Mouse (Mus musculus) monocyte, adult 5-6 weeks (primary cell): ENCODE results near the gene Slit3. TPM values are rescaled to one million over a fixed set of nuclear protein-coding genes. Genes with fewer than 3 reads are reported as not detected.

Experiments
- ATAC-seq: fragments of 153-309, 156-312 bp; replicated peaks from 2 replicates; pipeline ENCODE4 v1.8.0; 2017; ENCODE audit warnings: mild to moderate bottlenecking; ENCODE audit not compliant: low TSS enrichment, insufficient number of reproducible peaks, severe bottlenecking, poor library complexity, low FRiP score
- total RNA-seq: library from RNA; stranded (forward); fragments of 200-1000, 200-491, 200-594 nt; gene quantifications from 3 replicates; pipeline ENCODE4 v1.2.3, GENCODE M21; 2017

The Slit3 gene
- total RNA-seq: not detected in 3 replicates

DNA sequence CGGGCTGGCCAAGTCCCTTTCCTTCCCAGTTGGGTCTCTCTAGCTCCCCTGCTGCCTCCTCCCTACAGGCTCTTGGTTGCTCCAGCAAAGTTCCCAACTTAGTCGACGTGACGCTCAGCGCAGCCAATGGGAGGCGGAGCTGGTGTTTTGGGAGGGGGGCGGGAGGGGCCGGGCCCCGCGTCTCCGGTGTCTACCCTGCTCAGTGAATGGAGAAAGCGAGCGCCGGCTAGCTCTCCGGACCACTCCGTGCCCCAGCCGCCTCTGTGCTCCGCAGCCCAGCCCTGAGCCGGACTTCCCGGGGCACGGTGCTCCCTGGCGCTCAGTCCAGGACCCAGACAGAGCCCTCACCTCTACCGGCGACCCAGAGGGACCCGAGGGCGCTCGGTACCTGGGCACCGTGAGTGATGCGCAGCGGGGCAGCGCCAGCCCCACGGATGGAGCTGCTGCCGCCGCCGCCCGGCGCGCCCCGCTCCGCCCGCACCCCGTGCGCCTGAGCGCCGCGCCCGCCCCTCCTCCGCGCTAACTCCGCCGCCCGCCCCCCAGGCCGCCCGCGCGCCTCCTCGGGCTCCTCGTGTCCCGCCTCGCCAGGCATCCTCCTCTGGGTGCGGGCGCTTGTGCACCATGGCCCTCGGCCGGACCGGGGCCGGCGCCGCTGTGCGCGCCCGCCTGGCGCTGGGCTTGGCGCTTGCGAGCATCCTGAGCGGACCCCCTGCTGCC lies at the start of gene Slit3:
Slit3 (plus strand) TSS at position 331 of the 717 bp plus-strand sequence.
- ATAC-seq: no peak

DNA sequence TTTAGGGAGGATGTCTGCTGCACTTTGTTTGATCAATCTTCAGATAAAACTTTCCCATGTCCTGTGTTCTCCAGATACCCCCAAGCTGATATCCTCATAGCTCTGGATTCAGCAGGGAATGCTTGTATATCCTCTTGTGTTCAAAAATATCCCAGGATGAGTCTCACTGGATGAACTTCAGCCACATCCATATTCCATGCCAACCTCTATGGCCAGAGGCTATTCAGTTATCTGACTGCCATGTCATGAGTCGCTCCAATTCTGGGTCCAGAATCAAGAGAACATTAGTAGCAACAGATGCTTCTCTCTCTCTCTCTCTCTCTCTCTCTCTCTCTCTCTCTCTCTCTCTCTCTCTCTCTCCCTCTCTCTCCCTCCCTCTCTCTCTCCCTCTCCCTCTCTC lies 49.6 kb upstream of the Slit3 start:
- ATAC-seq: no peak

DNA sequence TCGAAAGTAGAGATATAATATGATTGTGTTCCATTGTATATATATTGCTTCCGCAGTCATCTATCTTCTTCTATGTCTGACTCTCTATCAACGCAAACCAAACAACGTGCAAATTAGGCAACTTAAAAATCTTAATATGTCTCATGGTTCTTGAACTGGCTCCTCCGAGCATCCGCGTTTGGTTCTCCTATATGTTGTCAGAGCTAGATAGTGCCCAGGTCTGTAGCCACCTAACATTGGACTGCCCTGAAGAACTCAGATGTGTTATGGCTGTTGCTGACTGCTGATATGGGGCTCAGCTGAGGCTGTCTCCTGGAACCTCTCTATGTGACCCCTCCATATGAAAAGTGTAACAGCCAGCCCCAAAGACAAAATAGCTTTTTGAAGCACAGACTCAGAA lies 45.6 kb upstream of the Slit3 start:
- ATAC-seq: no peak

DNA sequence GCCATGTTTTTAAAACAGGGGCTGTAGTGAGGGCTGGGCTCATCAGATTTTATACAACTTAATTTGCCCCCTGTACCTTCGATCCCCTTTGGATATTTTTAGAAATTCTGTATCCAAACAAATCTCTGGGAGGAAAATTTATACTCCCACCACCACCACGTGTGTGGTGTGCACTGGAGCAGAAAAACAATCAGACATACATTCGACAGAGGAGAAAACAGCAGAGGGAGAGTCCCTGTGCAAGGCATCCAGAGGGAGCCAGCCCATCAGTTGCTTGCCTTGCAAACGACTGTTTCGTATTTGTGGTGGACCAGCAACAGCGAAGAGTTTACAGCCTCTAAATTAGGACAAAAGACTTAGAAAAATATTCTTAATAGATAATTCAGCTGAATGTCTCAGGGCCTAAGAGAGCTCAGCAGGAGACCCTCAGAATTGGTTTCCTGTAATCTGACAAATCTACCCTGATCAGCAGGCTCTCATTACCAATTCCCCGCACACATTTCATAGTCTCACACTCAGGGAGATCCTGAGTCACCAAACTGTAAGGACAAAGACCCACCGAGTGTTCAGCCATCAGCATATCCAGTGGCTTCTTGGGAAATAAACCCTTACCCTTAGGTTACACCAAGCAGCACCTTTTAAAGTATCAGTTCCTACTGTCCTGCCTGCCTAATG lies 40.4 kb upstream of the Slit3 start:
- no peak for ATAC-seq

DNA sequence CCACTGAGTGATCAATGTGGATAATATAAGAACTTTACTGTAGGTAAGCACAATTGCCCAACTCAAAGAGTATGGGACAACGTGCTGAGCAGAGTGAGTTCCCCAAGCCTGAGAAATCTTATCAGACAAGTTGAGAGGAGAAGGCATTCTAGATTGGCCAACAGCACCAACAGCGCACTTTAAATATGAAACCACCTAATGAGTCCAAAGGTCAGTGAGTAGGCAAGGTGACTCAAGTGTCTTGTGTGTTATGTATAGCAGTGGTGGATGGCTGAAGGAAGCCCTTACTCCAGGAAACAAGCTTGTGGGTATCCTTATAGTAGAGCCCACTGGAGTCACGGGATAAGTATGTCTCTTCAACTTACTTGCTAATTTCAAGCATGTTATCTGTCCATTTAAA lies 38.7 kb upstream of the Slit3 start:
- no peak for ATAC-seq

DNA sequence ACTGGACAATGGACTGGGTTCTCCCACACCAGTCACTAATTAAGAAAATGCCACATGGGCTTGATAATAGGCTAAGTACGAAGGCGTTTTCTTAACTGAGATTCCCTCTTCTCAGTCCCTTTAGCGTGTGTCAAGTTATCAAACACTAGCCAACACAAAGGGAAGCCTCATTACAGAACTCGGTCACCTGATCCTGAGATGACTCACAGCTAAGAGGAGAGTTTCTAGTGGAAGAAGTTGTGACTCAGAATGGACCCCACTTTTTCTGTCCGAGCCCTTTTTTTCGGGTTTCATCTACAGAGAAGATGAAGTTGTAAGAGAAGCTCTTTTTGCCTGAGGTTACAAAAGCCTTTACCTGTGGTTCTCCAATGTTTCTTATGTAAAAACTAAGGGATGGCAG lies 38.0 kb upstream of the Slit3 start:
- ATAC-seq: no peak

DNA sequence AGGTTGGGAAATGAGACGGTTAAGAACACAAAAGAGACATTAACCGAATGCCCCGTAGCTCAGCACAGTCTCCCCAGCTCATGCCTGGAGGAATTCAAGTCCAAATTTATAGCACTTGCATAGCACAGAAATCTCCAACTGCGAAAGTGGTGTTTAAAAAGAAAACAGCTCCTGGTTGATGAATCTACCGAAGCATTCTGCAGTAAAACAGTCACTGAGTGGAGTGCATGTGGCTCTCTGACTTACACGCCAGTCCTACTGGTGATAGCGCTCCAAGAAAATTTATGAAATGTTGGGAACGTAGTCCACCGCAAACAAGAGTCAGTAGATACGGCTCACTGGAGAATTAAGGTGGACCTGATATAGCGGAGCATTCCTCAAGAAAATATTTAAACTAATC lies 35.7 kb upstream of the Slit3 start:
- no peak for ATAC-seq

DNA sequence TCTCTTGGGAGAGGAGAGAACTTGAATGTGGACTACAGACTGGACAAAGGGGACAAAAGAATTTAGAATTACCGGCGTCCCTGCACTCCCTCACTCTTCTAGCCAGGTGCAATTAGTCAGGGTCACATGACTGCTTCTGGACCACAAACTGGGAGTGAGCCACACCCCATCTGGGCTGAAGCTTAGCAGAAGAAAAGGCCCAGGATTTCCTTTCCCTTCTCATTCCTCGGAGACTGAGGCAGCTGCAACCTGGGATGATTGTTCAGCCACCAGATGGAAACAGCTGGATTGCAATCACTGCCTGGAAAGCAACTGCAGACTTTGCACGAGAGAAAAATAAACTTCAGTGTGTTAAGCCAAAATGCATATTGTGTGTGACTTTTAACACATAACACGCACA lies 35.0 kb upstream of the Slit3 start:
- no peak for ATAC-seq

DNA sequence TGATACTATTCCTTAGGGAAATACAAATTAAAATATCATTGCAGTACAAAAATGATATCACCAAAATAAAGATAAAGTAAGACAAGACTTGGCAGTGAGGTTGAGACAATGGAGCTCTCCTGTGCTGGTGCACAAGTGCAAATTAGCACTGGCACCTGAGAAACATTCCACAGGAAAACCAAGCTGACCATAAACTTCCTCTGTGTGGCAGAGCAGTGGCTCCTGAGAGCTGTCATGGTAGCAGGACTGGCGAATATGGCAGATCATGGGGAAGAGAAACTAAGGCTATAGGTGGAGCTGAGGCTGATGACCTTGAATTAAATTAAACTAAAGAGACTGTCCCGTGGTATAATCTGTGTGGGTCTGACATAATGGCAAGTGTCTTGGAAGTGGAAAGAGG lies 33.6 kb upstream of the Slit3 start:
- ATAC-seq: no peak

DNA sequence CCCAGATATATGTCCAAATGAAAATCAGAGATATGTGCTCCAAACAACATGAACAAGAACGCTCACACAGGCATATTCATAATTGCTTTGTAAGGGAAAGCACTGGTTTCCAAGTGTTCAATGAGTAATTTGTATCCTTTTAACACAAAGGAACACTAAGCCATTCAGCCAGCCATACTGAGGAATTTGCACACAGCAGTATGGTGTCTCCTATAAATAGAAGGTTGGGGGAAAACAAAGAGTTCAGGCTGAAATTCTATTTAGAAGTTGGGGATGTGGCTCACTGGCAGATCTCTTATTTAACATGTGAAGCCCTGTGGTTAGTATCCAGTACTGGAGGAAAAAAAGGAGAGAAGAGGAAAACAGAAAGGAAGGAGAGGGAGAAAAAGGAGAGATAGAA lies 32.9 kb upstream of the Slit3 start:
- no peak for ATAC-seq

DNA sequence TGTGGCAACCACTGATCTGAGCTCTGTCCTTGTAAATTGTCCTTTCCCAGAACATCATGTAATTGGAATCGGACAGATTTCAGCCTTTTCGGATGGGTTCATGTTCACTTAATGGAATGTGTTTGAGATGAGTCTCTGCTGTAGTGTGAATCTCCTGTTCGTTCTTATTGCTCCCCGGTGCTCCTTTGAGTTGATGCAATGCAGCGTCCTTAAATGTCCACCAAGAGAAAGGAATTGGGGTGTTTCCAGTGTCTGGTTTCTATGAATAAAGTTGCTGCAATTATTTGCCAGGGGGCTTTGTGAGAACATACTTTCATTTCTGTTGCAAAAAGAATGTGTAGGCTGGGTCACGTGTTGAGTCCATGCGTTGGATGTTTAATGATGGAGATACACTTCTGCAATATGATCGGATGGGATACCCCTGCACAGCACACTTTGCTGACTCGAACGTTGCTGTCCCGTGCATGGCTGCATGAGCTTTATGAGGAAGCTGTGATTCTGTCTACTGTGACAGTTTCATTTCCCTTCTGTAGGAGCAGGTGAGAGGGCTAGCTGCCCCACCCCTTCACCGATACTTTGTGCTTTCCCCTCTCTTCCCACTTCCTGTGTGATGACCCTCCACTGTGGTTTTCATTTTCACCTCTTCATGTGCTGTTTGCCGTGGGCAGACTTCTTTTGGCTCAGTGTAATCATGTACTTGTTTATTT lies 30.2 kb upstream of the Slit3 start:
- peak; percentile 53; the same call in 1 of the 2 replicates for ATAC-seq

DNA sequence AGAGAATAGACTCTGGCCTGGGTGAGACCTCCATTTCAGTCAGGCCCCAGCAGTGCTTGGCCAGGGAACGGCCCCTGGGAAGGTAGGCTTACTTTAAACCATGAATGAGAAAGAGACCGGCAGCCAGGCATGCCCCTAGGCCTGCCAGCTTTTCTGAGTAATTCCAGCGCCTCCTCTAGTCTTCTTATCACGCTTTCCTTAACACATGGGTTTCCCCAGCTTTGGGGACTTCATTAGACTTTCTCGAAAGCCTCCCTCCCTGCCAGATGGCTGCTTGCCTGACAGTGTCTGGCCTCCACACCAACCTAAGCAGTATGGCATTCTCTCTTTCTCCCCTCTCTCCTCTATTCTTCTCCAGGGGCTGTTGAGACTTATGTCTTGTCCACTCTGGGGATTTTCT lies 24.5 kb upstream of the Slit3 start:
- no peak for ATAC-seq

DNA sequence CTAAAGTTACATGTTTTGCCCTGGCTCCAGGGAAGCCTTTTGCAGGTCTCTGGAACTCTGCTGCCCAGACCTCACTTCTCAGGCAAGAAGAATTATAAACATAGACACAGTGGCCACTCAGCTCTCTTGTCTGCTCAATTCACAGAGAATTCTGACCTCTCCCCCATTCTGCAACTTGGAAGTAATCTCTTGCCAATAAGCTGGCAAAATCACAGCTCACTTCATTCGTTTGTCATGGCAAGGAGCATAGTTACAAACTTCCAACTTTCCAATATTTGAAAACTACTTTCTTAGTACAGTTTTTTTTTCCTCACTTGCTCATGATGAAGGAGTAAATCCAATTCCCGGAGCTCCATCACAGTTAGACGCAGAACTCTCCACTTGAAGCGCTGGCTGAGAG lies 11.2 kb upstream of the Slit3 start:
- ATAC-seq: no peak

DNA sequence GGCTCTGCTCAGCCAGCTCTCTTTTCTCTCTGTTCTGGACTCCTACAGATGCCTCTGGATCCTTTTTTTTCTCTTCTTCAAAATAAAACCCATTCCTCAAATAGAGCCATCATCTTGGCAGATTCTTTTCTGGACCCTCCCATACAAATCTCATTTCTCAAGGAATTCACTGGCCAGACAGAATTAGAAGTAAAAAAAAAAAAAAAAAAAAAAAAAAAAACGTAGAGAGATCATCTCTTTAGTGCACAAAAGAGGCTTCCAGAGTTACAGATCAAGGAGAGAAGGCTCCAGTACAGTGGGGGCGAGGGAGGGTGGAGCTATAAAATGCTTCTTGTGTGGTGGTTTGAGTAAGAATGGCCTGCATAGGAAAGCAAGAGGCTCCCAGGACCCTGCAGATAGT lies 10.2 kb upstream of the Slit3 start:
- ATAC-seq: no peak

DNA sequence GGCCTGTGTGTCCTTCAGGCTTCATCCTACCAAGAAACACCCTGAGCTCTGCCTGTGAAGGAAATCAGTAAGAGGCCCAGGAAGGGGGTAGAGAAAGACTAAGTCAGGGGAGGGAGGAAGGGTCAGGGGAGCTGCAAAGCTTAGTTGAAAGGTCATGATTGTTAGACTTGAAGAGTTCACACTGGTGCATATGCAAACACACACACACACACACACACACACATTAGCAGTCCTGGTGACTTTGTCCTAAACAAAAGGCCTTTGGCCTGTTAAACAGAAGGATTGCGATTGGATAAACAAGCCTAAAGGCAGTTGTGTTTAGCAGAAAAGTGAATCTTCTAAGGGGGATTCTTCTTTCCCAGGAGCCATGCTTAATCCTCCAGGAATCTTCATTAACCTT lies 7.7 kb upstream of the Slit3 start:
- ATAC-seq: no peak

DNA sequence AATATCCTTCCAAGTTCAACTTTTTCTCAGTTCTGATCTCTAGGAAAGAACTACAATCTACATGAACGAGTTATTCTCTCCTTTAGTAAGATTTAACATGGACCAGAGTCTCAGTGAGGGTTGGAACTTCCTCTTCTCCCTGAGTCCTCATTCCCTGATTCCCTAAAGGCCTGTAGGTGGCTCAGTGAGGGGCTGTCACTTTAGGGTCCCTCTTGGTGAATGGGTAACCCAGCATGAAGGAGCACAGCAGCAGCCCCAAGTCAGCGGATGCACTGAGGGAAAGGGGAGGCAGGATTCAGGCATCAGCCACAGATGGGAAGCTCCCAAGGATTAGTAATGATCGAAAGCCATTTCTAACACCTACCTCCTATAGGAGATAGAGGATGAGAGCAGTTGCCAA lies 4.6 kb upstream of the Slit3 start:
- ATAC-seq: no peak

DNA sequence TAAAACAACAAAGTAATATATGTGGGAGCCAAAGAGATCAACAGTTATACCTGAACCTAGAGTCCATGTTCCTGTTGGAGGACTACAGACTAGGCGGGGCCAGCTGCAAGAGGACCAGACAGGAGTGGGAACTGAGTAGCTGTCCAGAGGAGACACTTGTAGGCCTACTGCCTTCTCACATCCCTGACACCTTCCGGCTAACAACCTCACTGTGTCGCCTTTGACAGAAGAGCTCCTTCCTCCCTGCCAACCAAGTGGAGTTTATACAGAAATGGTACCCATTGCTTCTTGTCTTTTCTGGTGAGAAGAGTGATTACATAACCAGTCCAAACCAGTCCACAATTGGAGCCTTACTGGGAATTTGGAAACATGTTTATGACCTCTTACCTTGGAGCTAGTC lies 3.2 kb upstream of the Slit3 start:
- ATAC-seq: no peak

DNA sequence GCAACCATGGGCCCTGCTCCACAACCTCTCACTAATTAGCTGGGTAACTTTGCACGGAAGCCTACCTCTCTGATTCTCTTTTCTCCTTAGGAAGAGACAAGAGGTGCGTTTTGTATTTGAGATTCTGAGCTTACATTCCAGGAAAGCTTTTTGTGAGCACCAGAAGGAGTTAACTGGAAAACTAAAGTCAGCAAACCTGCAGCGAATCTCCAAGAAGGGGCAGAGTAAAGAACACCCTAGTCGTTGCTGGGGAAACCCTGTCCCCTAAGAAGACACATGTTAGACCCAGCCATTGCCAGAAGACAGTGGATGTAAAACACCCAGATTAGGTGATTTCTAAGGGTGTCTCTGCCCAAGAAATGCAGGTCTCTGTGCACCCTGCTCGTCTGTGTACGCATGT lies 2.3 kb upstream of the Slit3 start:
- no peak for ATAC-seq

DNA sequence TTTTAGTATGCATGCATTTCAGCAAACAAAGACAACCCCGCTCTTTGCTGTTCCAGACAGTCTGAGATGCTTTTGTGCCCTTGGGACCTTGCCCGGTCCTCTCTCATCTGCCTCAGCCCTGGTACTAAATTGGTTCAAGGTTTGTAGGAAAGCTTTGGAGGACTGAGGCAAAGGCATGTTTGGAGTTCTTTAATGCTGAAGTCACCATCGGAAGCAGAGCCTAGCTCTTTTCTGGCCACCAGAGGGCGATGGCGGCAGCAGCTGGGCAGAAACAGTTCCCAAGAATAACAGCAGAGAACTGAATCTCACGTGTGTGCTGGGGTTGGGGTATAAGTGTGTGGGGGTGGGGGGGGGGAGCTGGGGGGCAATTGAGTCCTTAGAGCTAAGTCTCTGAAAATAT lies 1.7 kb upstream of the Slit3 start:
- no peak for ATAC-seq

DNA sequence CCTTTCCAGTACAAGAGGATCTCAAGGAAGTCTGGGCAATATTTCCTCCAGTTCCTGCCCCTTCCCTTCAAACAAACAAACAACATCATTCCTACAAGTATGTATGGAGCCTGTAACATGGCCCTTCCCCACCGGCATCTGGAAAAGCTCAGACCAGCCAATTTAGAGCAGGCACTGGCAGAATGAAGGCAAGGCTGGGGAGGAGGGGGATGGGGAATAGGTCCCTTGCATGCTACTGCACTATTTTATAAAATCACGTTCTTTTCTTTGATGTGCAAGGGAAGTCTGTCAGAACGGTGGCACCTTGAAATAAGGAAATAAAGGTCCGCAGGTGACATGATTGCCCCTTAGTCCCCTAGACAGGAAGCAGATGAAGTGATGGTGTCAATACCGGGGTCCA lies 948 bp upstream of the Slit3 start:
- ATAC-seq: no peak
